Mouse (Mus musculus) layer of hippocampus, postnatal 25 days (tissue): ENCODE data around the gene Ulk3. TPM values are rescaled to one million over a fixed set of nuclear protein-coding genes. Genes with fewer than 3 reads are reported as not detected.

Source experiments
- DNase-seq, 2 experiments: peaks; one replicate each; pipeline ENCODE4 v3.0.0; 2022; ENCODE audit warnings: mixed read lengths in 2 of 2, low spot score in 1 of 2; ENCODE audit errors: extremely low spot score in 1 of 2
- total RNA-seq, 2 experiments: library from RNA; stranded (reverse); gene quantifications; 2 replicates each; pipeline ENCODE4 v1.2.3; 2021

Gene Ulk3
- total RNA-seq, 2 experiments from 2014 or later, result 18.4 to 31.8 TPM

- DNase-seq, result no peak
Observed at GRCm38 (mm10) chr9:57612587-57612986, 23.3 kb downstream of the Ulk3 start.

- no peak for DNase-seq
Observed at GRCm38 (mm10) chr9:57613975-57614374, 24.7 kb downstream of the Ulk3 start.

GRCm38 (mm10) chr9:57614786-57615185 lies 25.5 kb downstream of the Ulk3 start:
- DNase-seq, result no peak

DNA sequence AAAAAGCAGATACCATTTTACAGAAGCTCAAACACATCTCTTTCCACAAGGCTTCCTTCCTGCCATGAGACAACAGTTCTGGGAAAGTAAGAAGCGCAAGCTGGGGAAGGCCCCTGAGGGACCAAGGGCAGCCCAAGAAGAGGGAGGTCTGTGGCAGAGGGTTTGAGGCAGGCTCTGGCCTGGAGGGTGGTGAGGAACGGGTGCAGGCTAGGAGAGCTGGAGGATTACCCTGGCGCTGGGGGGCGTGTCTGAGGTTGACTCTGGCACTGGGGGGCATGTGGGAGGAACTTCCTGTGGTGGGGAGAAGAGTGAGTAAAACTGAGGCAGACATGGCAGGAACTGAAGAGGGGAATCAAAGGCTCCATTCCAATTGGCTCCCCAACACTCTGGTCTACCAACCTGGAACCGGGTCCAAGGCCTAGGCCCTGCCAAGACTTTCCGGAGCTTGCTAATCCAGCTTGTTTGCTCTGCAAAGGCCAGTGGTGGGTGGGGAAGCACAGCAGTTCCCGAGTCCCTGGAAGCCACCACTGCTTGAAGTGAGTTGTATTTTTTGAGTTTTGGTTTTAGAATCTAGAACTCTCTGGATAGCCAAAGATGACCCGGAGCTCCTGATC lies 28.4 kb downstream of the Ulk3 start:
- DNase-seq, result no peak

DNA sequence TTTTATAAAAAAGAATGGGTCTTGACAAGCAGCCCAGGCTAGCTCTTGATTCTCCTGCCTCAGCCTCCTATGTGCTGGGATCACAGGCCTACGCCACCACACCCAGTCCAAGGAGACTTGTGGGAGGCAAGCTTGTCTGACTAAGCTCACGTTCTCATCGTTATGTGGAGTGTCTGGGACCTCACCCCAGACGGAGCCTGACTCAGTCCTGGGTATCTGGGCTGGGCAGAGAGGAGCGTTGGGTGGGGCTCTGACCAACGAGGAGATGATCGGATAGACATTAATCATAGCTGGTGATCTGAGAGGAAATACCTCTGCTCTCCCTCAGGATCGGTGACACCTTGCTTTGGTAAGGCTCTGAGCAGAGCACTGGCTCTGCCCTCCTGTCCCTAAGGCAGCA lies 29.6 kb downstream of the Ulk3 start:
- DNase-seq, result no peak

DNA sequence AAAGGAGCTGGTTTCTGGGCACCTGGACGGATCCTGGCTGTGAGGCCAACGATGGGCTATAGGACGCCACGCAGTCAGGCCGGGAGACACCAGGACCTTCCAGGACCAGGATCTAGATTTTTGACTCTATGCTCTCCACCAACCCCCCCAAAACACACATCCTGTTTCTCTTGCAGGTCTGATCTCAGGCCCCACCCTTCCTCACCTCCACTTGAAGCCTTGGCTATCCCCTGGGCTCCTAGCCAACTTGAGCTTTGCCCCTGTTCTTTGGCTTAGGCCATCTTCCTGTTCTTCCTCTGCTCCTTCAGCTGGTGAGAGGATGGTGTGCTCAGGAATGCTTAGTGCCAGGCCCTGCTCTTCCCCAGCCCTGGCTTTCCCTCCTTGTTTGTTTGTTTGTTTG lies 31.4 kb downstream of the Ulk3 start, which contains the start of gene Lman1l:
Gene Lman1l (minus strand): TSS at position 101 of the 400 bp plus-strand sequence.
- no peak for DNase-seq

DNA sequence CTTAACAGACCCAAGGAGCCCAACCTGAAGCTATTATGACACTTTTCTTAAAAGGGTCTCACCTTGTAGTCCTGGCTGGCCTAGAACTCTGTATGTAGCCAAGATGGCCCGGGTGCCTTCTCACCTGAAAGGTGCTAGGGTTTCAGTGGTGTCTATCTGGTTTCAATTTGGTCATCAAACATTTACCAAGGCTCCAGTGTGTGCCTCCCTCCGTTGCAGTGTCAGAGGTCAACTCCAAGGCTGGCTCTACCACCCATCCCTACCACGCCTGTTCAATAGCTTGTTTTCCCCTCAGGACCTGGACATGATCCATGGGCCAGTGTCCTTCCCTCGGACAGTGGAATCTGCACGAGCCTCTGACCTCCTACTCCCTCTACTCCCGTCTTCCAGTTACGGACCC lies 35.0 kb downstream of the Ulk3 start:
- DNase-seq, result no peak

GRCm38 (mm10) chr9:57625674-57626500 lies 36.6 kb downstream of the Ulk3 start:
- DNase-seq, result no peak

DNA sequence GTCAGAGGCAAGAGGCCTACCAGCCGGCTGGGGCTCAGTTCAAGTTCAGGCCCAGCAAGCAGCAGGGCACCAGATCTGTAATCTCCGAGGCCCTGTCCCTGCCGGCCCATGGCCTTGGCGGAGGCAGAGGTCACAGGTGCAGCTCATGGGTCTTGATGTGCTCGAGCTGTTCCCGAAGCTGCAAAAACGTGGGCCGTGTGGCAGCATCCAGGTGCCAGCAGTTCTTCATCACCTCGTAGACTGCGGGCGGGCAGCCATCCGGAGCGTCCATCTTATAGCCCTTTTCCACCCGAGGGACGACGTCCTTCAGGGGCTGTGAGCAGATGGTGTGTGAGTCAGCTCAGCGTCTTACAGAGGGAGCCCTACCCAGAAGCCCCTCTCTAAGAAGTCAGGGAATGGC lies 37.9 kb downstream of the Ulk3 start:
- DNase-seq, result no peak

DNA sequence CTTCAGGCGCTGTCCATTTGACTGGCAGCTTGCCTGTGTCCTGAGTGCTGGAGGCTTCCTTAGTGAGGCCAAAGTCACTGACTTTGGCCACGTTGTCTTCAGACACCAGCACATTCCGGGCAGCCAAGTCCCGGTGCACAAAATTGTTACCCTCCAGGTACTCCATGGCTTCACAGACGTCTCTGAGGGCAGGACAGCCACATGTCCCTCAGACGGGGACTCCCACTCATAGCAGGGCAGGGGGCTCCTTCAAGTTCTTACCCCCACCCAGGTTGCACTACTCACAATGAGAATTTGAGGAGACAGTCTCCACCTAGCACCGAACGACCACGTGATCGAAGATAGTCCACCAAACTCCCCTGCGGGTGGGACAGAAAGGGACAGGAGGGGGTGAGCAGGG lies 38.6 kb downstream of the Ulk3 start:
- no peak for DNase-seq

DNA sequence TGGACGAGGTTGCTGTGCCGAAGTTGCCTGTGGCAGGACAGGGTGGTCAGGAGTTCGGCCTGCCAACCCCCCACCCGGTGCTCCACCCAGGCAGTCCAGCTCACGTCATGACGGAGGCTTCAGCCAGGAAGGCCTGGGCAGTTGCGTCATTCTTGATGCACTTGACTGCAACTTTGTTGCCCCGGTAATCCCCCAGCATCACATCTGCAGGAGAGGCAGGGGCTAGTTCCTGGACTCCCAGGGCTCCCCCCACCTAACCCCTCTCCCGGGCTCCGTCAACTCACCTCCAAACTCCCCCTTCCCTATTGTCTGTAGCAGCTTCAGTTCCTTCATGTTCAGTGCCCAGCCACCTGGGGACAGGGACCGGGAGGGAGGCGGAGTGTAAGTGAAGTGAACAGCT lies 39.5 kb downstream of the Ulk3 start:
- DNase-seq, result no peak

GRCm38 (mm10) chr9:57629118-57629874 lies 40.0 kb downstream of the Ulk3 start:
- peak; percentile 87 to 92 for DNase-seq

DNA sequence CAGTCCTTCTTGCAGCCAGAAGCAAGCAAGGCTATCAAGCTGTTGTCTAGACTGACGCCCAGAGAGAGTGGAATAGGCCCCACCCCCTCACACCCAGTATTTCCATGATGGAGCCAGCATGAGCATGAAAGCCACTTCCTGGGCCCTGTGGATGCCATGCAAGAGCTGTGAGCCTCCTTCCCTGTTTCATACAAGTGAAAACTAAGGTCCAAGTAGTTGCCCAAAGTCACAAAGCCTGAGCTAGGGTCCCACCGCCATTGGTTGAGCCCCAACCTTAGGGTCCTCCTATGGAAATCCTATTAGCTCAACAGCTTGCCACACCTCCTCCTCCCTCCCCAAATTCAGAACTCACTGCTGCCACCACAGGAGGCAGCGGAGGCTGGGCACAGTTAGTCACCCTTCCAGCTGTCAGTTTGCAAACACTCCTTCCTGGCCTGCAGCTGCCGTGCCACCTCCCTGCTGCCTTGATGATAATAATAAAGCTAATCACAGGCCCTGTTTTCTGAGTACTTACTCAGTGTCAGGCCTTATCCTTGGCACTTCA lies 44.3 kb downstream of the Ulk3 start:
- DNase-seq, result no peak

DNA sequence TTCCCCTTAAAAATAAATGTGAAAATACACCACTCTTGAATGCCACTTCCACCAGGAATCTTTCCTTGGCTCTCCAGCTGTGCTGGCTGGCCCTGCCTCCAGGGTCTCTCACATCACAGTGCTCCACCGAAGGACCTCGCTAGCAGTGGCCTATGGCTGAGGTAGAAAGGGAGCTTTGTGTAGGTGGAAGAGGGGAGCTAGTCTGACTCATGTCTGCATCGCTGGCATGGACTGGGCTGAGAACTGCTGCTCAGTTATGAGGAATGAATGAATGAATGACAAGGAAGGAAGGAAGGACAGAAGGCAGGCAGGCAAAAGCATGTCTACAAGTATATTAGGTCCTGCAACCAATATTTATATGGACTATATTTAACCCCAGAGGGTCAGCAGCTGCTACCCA lies 48.0 kb downstream of the Ulk3 start:
- no peak for DNase-seq

- no peak for DNase-seq
Observed at GRCm38 (mm10) chr9:57637741-57638322, 48.6 kb downstream of the Ulk3 start.

- no peak for DNase-seq
Observed at GRCm38 (mm10) chr9:57638651-57639459, 49.6 kb downstream of the Ulk3 start.

DNA sequence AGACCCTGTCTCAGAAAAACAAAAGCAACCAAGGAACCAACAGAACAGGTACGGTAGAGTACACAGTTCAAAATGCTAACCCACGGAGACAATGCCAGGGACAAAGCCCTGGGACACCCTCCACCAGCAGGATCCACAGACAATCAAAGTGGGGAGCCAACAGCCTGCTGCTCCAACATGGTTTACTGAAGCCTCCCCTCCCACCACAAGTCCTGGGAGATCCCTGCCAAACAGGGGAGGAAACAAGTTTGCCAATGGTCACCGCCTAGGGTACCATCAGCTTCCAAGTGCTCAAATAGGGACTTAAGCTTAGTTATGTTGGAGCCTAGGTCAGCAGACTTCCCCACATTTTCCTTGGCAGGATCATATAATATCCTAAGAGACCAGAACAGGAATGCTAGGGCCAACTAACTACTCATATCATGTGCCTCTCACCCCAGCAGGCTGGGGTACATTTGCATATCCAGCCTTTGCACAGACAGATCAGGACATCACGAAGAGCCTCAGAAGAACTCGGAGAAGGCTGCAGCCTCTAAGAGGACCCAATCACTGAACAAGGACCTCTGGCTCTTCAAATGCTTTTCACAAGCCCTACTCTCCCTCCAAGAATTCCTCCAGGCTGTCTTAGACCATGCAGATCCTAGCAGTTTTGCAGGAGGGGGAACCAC lies 50.5 kb downstream of the Ulk3 start:
- no peak for DNase-seq

- DNase-seq, result no peak
Observed at GRCm38 (mm10) chr9:57640384-57640783, 51.1 kb downstream of the Ulk3 start.

GRCm38 (mm10) chr9:57641022-57641421 lies 51.8 kb downstream of the Ulk3 start:
- no peak for DNase-seq
